Mouse (Mus musculus): ENCODE results near the gene Slc45a2.

- TF ChIP-seq MYOG (IDR thresholded peaks at IDR 0.05; ENCODE audit: control insufficient read depth in 1 of 3, insufficient read depth in 1 of 3, insufficient read length in 2 of 3, low read depth in 2 of 3) (no peak), POLR2A (IDR thresholded peaks at IDR 0.05; ENCODE audit: insufficient read length, low read depth) (no peak), USF1 (IDR thresholded peaks at IDR 0.05; ENCODE audit: low read depth) (no peak), CEBPB (IDR thresholded peaks at IDR 0.05; ENCODE audit: insufficient read depth, poor library complexity, severe bottlenecking) (no peak), TCF12 (IDR thresholded peaks at IDR 0.05; ENCODE audit: insufficient read depth, poor library complexity, severe bottlenecking) (no peak), E2F4 (IDR thresholded peaks at IDR 0.05; ENCODE audit: insufficient read depth) (no peak), POLR2AphosphoS2 (IDR thresholded peaks at IDR 0.05; ENCODE audit: insufficient read length, low read depth) (no peak)
Observed at GRCm38 (mm10) chr15:10982064-10982435, 18.5 kb upstream of the Slc45a2 start.

Data from myocyte (in vitro differentiated cells).